Mouse (Mus musculus) inflammation-experienced regulatory T-cells, adult 6 months (primary cell): Measurements from ENCODE around the gene Eci1. TPM values are rescaled to one million over a fixed set of nuclear protein-coding genes. Genes with fewer than 3 reads are reported as not detected.
A peak's percentile ranks its signal among the peaks of the same experiment; 100 is the strongest.
"Not testable (repeated sequence)": the region's sequence is repeated elsewhere in the genome, so short reads cannot be mapped to it uniquely, and the experiment has no call there.

Experiments
- ATAC-seq: one replicate; pipeline ENCODE4 v1.8.0; 2017
- polyA plus RNA-seq, 3 experiments: library from polyadenylated mRNA; unstranded; fragments of 100-300 nt; shearing (Covaris generic); gene quantifications; one replicate each; pipeline ENCODE4 v1.2.1; 2017

The Eci1 gene
- 10 to 100 TPM; 52.4 to 61.7 (median 59.7) TPM for polyA plus RNA-seq

DNA sequence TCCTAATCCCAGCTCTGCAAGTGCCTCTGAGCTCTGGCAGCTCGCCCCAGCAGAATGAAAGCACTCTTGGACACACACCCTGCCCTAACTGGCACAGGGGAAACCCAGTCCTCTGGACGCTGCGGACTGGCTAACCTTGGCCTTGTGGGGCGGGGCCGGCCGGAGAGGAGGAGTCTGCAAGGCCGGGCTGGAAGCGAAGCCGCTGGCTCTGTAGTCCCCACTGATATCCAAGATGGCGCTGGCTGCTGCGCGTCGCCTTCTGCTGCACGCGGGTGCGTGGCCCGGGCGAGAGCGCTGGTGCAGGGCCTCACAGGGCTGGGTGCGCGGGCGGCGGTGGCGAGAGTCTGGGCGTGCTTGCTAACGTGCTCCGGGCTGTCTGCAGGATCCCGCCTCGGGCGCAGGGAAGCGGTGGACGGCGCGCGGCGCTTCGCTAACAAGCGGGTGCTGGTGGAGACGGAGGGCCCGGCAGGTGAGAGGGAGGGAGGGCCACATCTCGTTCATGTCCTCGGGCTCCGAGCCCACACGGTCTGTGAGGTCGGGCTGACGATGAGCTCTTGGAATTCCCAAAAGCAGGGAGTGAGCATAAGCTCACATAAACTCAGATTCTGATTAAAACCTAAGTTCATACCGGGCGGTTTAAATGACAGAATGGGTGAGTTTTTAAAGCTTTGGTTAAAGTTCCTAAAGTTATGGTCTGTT lies at the start of gene Eci1:
Gene Eci1, plus strand, starts transcription at position 171 of the 699 bp plus-strand sequence.
- peak; percentile 87 for ATAC-seq

DNA sequence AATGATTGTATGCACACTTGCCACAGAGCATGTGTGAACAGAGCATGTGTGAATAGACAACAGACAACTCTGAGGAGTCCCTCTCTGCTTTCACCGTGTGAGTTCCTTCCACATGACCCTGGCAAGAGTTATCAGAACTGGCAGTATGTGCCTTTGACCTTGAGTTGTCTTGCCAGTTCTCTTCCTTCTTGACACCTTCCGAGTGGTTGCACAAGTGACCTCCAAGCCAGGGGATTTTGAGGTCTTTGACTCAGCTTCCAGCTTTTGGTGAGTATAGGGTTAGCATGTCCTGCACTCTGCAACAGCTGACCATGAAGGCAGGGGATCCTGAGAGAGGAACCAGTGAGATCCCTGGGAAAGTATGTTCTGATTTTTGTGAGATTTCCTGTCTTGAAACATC lies 47.9 kb upstream of the Eci1 start:
- no peak for ATAC-seq

GRCm38 (mm10) chr17:24383789-24384188 lies 42.7 kb upstream of the Eci1 start:
- ATAC-seq, result no peak

GRCm38 (mm10) chr17:24388711-24389110 lies 37.7 kb upstream of the Eci1 start:
- no peak for ATAC-seq

DNA sequence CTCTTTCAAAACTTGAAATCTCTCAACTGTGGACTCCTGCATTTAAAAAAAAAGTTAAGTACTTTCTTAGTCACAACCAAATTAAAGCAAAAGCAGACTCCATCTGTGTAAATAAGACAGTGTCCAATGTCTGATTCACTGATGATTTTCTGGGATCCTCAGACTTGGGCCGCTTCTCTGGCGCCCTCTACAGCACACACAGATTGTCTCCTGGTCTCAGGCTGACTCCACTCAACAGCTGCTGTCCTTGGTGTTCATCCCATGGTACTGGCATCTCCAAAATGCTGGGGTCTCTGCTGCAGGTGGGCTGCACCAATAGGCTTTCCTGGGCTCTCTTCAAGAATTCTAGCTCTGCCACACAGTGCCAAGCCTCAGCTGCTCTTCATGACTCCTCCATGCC lies 36.6 kb upstream of the Eci1 start:
- ATAC-seq, result no peak

GRCm38 (mm10) chr17:24391149-24391548 lies 35.3 kb upstream of the Eci1 start:
- no peak for ATAC-seq

- no peak for ATAC-seq
Measured at GRCm38 (mm10) chr17:24393527-24393926, 32.9 kb upstream of the Eci1 start.

- ATAC-seq, result no peak
Measured at GRCm38 (mm10) chr17:24394456-24394855, 32.0 kb upstream of the Eci1 start.

- no peak for ATAC-seq
Measured at GRCm38 (mm10) chr17:24402371-24402770, 24.1 kb upstream of the Eci1 start.

- ATAC-seq, result no peak
Measured at GRCm38 (mm10) chr17:24407116-24407803, 19.2 kb upstream of the Eci1 start.

DNA sequence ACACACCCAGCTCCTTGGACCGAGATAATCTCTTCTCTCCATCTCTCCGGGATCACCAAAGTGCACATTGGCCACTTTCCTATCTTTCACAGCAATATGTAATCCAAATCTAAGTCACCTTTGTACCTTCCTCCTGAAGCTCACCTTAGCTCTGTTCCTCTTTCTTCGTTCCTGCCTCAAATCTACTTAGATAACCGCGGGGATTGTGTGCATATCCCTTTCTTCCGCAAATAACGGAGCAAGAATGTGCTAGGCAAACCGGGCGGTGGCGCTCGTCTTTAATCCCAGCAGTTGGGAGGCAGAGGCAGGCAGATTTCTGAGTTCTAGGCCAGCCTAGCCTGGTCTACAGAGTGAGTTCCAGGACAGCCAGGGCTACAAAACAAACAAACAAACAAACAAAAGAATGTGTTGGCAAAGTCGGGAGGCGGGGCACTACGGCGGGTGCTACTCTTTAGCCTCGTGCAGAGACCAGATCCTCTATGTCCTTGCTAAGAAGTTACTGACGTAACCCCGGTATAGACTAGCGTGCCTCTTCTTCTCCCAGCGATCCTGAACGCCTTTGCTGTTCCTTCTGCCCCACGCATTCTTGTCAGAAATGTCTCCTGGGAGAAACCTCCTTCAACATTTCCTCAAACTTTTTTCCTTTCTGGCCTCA lies 12.8 kb upstream of the Eci1 start:
- ATAC-seq, result peak; percentile 6

DNA sequence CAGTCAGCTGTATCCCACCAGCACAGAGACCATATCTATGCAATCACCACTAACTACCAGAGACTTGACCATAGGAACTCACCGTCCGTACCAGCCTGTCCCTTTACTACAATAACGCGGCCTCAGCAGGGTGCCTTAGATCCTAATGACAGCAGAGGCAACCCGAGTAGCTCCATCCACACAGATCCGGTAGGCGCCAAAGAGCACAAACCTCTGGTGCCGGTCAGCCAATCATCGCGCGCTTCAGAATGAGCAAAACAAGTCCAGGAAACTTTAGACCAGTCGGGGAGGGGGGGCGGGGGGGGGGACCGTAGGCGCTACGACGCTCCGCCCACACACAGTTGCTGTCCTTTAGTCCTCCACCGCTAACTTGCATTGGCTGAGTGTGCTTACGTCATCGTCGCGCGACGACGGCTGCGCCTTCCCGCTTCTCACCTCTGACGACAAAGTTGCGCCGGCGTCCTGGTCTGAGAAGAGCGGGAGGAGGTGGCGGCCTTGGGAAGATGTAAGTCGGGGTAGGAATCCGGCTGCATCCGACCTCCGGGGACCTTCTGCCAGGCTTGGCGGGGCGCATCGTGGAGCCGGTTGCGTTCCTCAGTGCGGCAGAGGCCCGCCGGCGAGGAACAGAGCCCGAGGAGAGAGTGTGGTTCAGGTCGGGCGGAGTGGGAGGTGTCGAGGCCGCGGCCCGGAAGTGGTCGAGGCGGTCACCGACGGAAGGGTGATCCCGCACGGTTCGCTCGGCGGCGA lies 12.0 kb upstream of the Eci1 start, which contains the start of gene Rnps1:
Gene Rnps1, plus strand, starts transcription at position 336 of the 747 bp plus-strand sequence.
- peak; percentile 84 for ATAC-seq

- peak; percentile 19 for ATAC-seq
Measured at GRCm38 (mm10) chr17:24415011-24415410, 11.4 kb upstream of the Eci1 start.

DNA sequence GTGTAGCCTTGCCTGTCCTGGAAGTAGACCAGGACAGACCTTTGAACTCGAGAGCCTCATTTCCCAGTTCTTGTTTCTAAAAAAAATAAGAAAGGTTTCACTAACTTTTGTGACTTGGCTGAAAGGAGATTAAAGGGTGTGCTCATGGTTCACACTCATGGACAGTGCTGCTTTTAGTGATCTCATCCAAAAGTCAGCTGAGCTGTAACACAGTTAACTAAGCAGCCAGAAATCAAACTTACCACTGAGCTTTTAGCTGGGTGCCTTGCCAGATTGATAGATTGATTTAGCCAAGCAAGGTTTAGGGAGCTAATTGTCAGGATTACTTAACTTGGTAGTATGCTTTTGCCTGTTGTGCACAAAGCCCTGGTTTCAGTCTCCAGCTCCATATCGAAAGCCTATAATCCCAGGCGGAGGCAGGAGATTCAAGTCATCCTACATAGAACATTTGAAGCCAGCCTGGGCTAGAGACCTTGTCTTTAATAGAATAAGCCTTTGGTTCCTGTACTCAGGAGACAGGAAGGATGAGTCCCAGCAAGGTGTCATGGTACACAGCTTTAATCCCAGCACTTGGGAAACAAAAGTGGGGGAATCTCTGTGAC lies 10.3 kb upstream of the Eci1 start:
- no peak for ATAC-seq

DNA sequence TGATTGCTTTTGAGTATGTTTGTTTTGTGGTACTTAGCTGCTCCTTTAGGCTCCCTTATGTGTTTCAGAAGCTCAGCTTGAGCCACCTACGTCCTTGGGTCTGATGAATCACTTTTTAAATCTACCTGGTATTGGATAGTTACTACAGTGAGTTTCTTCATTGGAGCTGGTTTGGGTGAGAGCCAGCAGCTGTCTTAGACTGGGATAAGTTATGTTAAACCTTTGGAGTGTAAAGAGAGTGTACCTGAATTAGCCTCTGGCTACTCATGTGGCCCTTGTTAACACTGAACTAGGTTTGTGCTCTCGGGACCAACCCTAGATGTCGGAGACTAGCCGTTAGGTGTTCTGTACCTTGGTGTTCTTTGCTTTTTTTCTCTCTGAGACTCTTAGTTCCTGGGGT lies 3.3 kb upstream of the Eci1 start:
- no peak for ATAC-seq

DNA sequence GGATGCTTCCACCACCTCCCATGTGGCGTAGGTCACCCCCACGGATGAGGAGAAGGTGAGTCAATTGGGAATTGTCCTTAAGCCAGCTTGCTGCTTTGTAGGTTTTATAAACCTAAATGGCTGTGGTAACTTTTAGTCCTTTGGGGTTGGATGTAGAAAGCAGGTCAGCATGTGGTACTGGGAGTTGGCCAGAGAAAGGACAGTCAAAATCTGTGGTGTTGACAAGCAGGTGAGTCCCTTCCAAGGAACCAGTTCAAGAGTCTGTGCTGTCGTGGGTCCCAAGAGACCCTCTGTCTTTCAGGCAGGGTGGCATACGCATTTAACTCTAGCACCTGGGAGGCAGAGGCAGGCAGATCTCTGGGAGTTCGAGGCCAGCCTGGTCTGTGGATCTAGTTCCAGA lies 2.0 kb upstream of the Eci1 start:
- no peak for ATAC-seq

DNA sequence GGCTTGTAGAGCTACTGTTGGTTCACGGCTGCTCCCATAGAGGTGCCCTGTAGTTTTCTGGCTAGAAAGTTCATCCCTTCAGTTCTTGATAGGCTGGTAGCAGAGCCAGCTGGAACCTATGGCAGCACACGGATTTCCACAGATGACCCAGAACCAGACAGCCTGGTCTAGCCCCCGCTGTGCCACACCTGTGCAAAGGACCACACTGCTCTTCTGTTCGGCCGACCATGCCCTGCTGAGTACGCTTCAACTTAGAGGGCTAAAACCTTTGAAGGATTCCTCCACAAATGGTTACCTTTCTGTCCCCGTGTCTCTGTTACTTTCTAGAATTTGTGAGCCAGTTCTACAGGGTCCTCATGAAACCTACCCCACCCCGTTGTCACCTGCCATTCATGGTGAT lies 1.1 kb upstream of the Eci1 start:
- not testable (repeated sequence) for ATAC-seq

- ATAC-seq, result no peak
Measured at GRCm38 (mm10) chr17:24425905-24426304, 536 bp upstream of the Eci1 start.

DNA sequence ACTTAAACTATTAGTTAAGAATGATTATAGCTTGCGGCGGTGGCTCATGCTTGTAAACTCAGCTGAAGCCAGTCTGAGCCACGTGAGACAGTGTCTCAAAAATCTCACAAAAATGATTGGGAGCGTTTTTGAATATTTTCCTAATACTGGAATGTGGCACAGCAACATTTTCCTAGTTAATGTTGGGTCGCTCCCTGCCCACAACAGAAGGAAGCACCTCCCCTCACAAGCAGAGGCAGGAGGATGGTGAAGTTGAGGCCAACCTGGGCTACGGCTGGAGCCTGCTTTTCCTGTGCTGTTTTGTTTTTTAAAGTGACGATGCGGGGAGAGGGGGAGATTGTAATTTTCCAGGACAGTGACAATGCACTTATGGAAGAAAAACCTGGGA lies 723 bp downstream of the Eci1 start:
- no peak for ATAC-seq

DNA sequence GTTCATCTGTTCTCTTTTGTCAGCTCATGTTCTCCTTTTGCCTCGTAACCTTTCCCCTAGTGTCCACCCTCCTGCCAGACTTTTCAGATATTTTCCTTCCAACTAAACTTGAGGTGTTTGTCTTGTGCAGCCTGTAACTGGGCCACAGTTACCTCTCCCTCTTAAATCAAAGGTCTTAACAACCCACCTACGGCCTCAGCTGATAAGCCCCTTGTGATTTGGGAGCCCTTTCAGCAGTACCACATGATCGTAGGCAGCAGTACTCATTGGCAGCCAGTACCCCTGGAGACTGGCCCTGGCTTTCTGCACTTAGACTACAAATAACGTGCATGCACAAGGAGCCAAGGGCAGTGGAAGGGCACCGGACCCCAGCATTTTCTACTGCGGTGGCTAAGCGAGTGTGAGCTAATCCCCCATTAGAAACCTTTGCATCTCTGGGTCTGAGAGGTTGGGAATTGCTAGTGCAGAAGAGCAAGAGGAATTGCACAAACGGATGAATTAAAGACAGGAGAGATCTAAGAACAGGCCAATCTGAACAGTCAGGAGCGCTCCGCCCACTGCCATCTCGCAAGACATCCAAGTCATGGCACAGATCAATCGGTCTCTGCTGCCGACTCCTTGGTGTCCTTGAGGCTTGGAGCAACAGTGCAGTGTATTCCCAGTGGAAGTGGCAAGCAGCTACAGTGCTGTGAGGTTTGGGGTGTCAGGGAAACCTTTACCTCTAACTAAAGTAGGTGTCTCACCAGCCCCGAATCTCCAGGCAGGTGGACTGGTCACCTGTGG lies 3.0 kb downstream of the Eci1 start:
- ATAC-seq, result no peak

DNA sequence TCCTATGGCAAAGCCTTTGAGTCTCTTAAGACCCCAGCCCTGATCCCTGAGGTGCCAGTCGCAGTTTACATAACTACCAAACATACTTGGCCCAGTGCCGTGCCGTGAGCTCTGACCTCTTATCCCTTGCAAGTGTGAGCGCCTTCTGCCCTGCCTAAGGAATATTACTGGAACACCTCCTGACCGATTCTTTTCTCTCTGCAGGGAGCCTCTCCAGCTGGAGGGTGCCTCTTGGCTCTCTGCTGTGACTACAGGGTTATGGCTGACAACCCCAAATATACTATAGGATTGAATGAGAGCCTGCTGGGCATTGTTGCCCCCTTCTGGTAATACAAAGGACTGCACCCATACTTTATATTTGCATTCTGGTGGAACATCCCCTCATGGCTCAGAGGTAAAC lies 10.6 kb downstream of the Eci1 start:
- peak; percentile 76 for ATAC-seq

DNA sequence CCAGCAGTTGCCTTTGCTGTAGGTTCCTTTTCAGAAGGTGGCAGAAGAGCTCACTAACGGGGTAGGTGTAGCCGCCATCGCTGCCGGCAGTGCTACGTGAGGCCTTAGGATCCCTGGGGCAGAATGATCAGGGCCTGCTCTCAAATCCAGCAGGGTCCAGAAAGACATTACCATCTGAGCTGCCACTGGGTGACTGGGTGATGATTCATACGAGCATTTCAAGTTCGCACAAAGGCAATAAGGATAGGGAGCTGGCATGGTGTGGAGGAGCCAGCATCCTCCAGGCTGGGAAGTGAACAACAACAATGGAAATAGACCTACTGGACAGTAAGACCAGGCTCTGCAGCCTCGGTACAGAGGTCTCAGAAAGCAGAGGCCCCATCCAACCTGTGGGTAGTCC lies 13.9 kb downstream of the Eci1 start:
- no peak for ATAC-seq
